Mouse (Mus musculus): ENCODE measurements around the gene Fhl2. TPM values are rescaled to one million over a fixed set of nuclear protein-coding genes. Genes with fewer than 3 reads are reported as not detected.

Gene Fhl2
- polyA plus RNA-seq, 1 experiment from 2014 or later: 31.2 TPM

- H3K9ac ChIP-seq (ENCODE audit: low read length): no peak overlapping the region
- no peaks in the 10 kb centered on the region for H3K36me3 ChIP-seq (ENCODE audit: control insufficient read depth, insufficient read depth, low read length)
- no peak overlapping the region for H3K27ac ChIP-seq (ENCODE audit: low read length)
- no peaks in the 10 kb centered on the region for H3K9me3 ChIP-seq (ENCODE audit: control insufficient read depth, low read length)
- H3K4me3 ChIP-seq (ENCODE audit: low read length): no peak overlapping the region
- peaks cover 10% of the 10 kb centered on the region; the same call in 1 of the 2 replicates for H3K4me1 ChIP-seq (replicated peaks; ENCODE audit: control insufficient read depth, insufficient read depth, low read length)
- no peak for ATAC-seq (ENCODE audit: low read depth)
- WGBS: 93% methylated on average over 1 of the region's 1 CpGs
- H3K27me3 ChIP-seq (ENCODE audit: control insufficient read depth, insufficient read depth, low read depth, low read length): no peaks in the 10 kb centered on the region
- H3K4me2 ChIP-seq (ENCODE audit: low read depth, low read length): no peak overlapping the region
Observed at GRCm38 (mm10) chr1:43090418-43090817, 106.4 kb downstream of the Fhl2 start.

GRCm38 (mm10) chr1:43082946-43083345 lies 113.8 kb downstream of the Fhl2 start:
- H3K36me3 ChIP-seq (ENCODE audit: control insufficient read depth, insufficient read depth, low read length): 0 out of 2 replicates have a peak, but pooled peaks cover 2% of the 10 kb centered on the region
- no peak for ATAC-seq (ENCODE audit: low read depth)
- H3K9ac ChIP-seq (ENCODE audit: low read length): no peak overlapping the region
- no peak overlapping the region for H3K4me3 ChIP-seq (ENCODE audit: low read length)
- H3K27ac ChIP-seq (ENCODE audit: low read length): no peak overlapping the region
- no peaks in the 10 kb centered on the region for H3K27me3 ChIP-seq (ENCODE audit: control insufficient read depth, insufficient read depth, low read depth, low read length)
- H3K4me1 ChIP-seq (replicated peaks; ENCODE audit: control insufficient read depth, insufficient read depth, low read length): no peaks in the 10 kb centered on the region
- H3K9me3 ChIP-seq (ENCODE audit: control insufficient read depth, low read length): no peaks in the 10 kb centered on the region
- H3K4me2 ChIP-seq (ENCODE audit: low read depth, low read length): no peak overlapping the region
- WGBS: 75% methylated on average over 5 of the region's 5 CpGs

GRCm38 (mm10) chr1:43078124-43078523 lies 118.7 kb downstream of the Fhl2 start:
- no peak overlapping the region for H3K27ac ChIP-seq (ENCODE audit: low read length)
- H3K9me3 ChIP-seq (ENCODE audit: control insufficient read depth, low read length): no peaks in the 10 kb centered on the region
- H3K36me3 ChIP-seq (ENCODE audit: control insufficient read depth, insufficient read depth, low read length): peaks cover 3% of the 10 kb centered on the region; the same call in 1 of the 2 replicates
- H3K4me3 ChIP-seq (ENCODE audit: low read length): no peak overlapping the region
- no peaks in the 10 kb centered on the region for H3K4me1 ChIP-seq (replicated peaks; ENCODE audit: control insufficient read depth, insufficient read depth, low read length)
- no peaks in the 10 kb centered on the region for H3K27me3 ChIP-seq (ENCODE audit: control insufficient read depth, insufficient read depth, low read depth, low read length)
- 60% methylated on average over 2 of the region's 2 CpGs for WGBS
- no peak overlapping the region for H3K9ac ChIP-seq (ENCODE audit: low read length)
- no peak overlapping the region for H3K4me2 ChIP-seq (ENCODE audit: low read depth, low read length)
- no peak for ATAC-seq (ENCODE audit: low read depth)

- H3K4me1 ChIP-seq (replicated peaks; ENCODE audit: control insufficient read depth, insufficient read depth, low read length): peaks cover 2% of the 10 kb centered on the region; the same call in 1 of the 2 replicates
- H3K27ac ChIP-seq (ENCODE audit: low read length): no peak overlapping the region
- peaks cover 3% of the 10 kb centered on the region; the same call in 1 of the 2 replicates for H3K36me3 ChIP-seq (ENCODE audit: control insufficient read depth, insufficient read depth, low read length)
- H3K4me3 ChIP-seq (ENCODE audit: low read length): no peak overlapping the region
- WGBS: 85% methylated on average over 2 of the region's 2 CpGs
- no peak for ATAC-seq (ENCODE audit: low read depth)
- no peaks in the 10 kb centered on the region for H3K9me3 ChIP-seq (ENCODE audit: control insufficient read depth, low read length)
- H3K27me3 ChIP-seq (ENCODE audit: control insufficient read depth, insufficient read depth, low read depth, low read length): no peaks in the 10 kb centered on the region
- H3K9ac ChIP-seq (ENCODE audit: low read length): no peak overlapping the region
- no peak overlapping the region for H3K4me2 ChIP-seq (ENCODE audit: low read depth, low read length)
Observed at GRCm38 (mm10) chr1:43074791-43075190, 122.0 kb downstream of the Fhl2 start.

Other genes starting within 250 kb of the Fhl2 start
- 2.6 and 2.9 TPM in 2 replicates for gene Gpr45, start 244.1 kb downstream of the Fhl2 start, polyA plus RNA-seq (2015; fragmentation: Nextera tagmentation; extraction: Ambion mirVana)
- gene Tgfbrap1, start 98.3 kb downstream of the Fhl2 start, polyA plus RNA-seq (2015; fragmentation: Nextera tagmentation; extraction: Ambion mirVana): 10.4 and 10.7 TPM in 2 replicates
- 29.5 and 32.6 TPM in 2 replicates for gene AI597479, start 98.3 kb downstream of the Fhl2 start, polyA plus RNA-seq (2015; fragmentation: Nextera tagmentation; extraction: Ambion mirVana)
- gene Nck2, start 247.6 kb upstream of the Fhl2 start, polyA plus RNA-seq (2015; fragmentation: Nextera tagmentation; extraction: Ambion mirVana): 41.6 and 43.4 TPM in 2 replicates